Mouse (Mus musculus) embryonic facial prominence, embryonic 10.5 days (tissue): ENCODE measurements around the gene Olfr726. TPM values are rescaled to one million over a fixed set of nuclear protein-coding genes. Genes with fewer than 3 reads are reported as not detected.
A peak's percentile ranks its signal among the peaks of the same experiment; 100 is the strongest.

ENCODE experiments used
- DNase-seq: peaks from one replicate; pipeline ENCODE4 v3.0.0-alpha.2; 2017; ENCODE audit warnings: low spot score
- H3K27ac ChIP-seq: fragments of 300-500 bp; sonication (generic); replicated peaks from 2 replicates; pipeline ENCODE4 v1.5.1; 2016; ENCODE audit warnings: mild to moderate bottlenecking
- H3K27me3 ChIP-seq: fragments of 300-500 bp; sonication (generic); replicated peaks from 2 replicates; pipeline ENCODE4 v1.6.1; 2016; ENCODE audit warnings: low read depth, mild to moderate bottlenecking; ENCODE audit not compliant: poor library complexity, severe bottlenecking
- H3K36me3 ChIP-seq: fragments of 300-500 bp; sonication (generic); replicated peaks from 2 replicates; pipeline ENCODE4 v1.6.1; 2016; ENCODE audit warnings: mild to moderate bottlenecking, moderate library complexity
- H3K4me1 ChIP-seq: fragments of 300-500 bp; sonication (generic); 2 replicates; pipeline ENCODE4 v1.6.1; 2016
- H3K4me3 ChIP-seq: fragments of 300-500 bp; sonication (generic); 2 replicates; pipeline ENCODE4 v1.5.1; 2016; ENCODE audit warnings: mild to moderate bottlenecking, moderate library complexity
- H3K9me3 ChIP-seq: fragments of 300-500 bp; sonication (generic); 2 replicates; pipeline ENCODE4 v1.6.1; 2016; ENCODE audit warnings: mild to moderate bottlenecking
- WGBS: fragments of 180-500 bp; shearing (Covaris S2); methylation state at CpG from one replicate; pipeline ENCODE4 v1.1.7; 2016; 5-methylcytosine and 5-hydroxymethylcytosine counted together
- polyA plus RNA-seq: library from polyadenylated mRNA; unstranded; fragments of >200 nt; fragmentation: Nextera tagmentation; extraction: Ambion mirVana; gene quantifications from 2 replicates; pipeline ENCODE4 v1.2.1, GENCODE M21; 2016

The Olfr726 gene
- not detected in 2 replicates for polyA plus RNA-seq

GRCm38 (mm10) chr14:50090853-50091252 lies at the start of gene Olfr726:
Gene Olfr726, minus strand, starts transcription at chr14:50090953.
- Histone ChIP-seq H3K27ac (no peak within 1 kb of the TSS), H3K36me3 (no peaks in the 10 kb centered on the region), H3K4me3 (no peak within 1 kb of the TSS), H3K9me3 (no peaks in the 10 kb centered on the region), H3K4me1 (no peaks in the 10 kb centered on the region), H3K27me3 (no peaks in the 10 kb centered on the region)
- 82% methylated on average over 1 of the region's 1 CpGs for WGBS
- no peak for DNase-seq

- no peak for DNase-seq
- H3K9me3 ChIP-seq: no peaks in the 10 kb centered on the region
- H3K4me3 ChIP-seq: no peak within 1 kb of the TSS
- no peaks in the 10 kb centered on the region for H3K27me3 ChIP-seq
- H3K4me1 ChIP-seq: no peaks in the 10 kb centered on the region
- no peak within 1 kb of the TSS for H3K27ac ChIP-seq
- WGBS: 84% methylated on average over 1 of the region's 1 CpGs
- no peaks in the 10 kb centered on the region for H3K36me3 ChIP-seq
Measured at GRCm38 (mm10) chr14:50122886-50123285, 32.1 kb upstream of the Olfr726 start, which contains the start of gene Olfr727. Gene Olfr727, plus strand, starts transcription at chr14:50123186.

DNA sequence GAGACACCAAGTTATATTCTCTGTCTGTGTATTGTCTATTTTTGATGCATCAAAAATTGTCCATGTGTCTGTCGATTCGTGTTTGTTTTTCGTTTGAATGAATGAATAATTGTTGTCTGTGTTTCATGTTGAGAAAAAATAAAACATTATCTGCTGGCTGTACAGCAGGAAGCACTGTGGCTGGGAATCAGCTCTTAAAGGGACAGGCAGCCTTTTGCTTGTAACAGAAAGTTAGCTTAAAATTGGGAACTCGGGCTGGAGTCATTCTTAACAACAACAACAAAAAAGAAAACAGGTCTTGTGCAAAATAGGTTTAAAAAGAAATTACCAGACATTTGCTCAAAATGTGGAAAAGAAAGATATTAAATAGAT lies 28.0 kb downstream of the Olfr726 start:
- Histone ChIP-seq H3K4me3 (peak overlapping the region; percentile 74), H3K27me3 (no peaks in the 10 kb centered on the region), H3K9me3 (no peaks in the 10 kb centered on the region), H3K4me1 (no peaks in the 10 kb centered on the region), H3K36me3 (peaks cover 16% of the 10 kb centered on the region), H3K27ac (peak overlapping the region; percentile 95)
- peak; percentile 10 for DNase-seq
- 2% methylated on average over 4 of the region's 4 CpGs for WGBS

GRCm38 (mm10) chr14:50061955-50062732 lies 28.6 kb downstream of the Olfr726 start:
- H3K4me3 ChIP-seq: peak overlapping the region; percentile 74
- DNase-seq: peak; percentile 88
- peaks cover 10% of the 10 kb centered on the region for H3K36me3 ChIP-seq
- WGBS: 1% methylated on average over 52 of the region's 52 CpGs
- H3K27ac ChIP-seq: peak overlapping the region; percentile 95
- H3K4me1 ChIP-seq: no peaks in the 10 kb centered on the region
- H3K27me3 ChIP-seq: no peaks in the 10 kb centered on the region
- H3K9me3 ChIP-seq: no peaks in the 10 kb centered on the region

- 0% methylated on average over 13 of the region's 13 CpGs for WGBS
- peaks cover 4% of the 10 kb centered on the region for H3K36me3 ChIP-seq
- peak overlapping the region; percentile 95 for H3K27ac ChIP-seq
Measured at GRCm38 (mm10) chr14:50061590-50061954, 29.2 kb downstream of the Olfr726 start.

GRCm38 (mm10) chr14:50061179-50061578 lies 29.6 kb downstream of the Olfr726 start:
- H3K27ac ChIP-seq: peak overlapping the region; percentile 95
- no peaks in the 10 kb centered on the region for H3K9me3 ChIP-seq
- H3K36me3 ChIP-seq: peaks cover 3% of the 10 kb centered on the region; the same call in 1 of the 2 replicates
- no peaks in the 10 kb centered on the region for H3K27me3 ChIP-seq
- no peaks in the 10 kb centered on the region for H3K4me1 ChIP-seq
- 22% methylated on average over 11 of the region's 11 CpGs for WGBS
- DNase-seq: peak; percentile 68
- peak overlapping the region; percentile 74 for H3K4me3 ChIP-seq

More at GRCm38 (mm10) chr14:50061590-50061954, 29.2 kb downstream of the Olfr726 start:
- Histone ChIP-seq H3K9me3 (no peaks in the 10 kb centered on the region), H3K4me3 (peak overlapping the region; percentile 74), H3K27me3 (no peaks in the 10 kb centered on the region), H3K4me1 (no peaks in the 10 kb centered on the region)
- DNase-seq: no peak

DNA sequence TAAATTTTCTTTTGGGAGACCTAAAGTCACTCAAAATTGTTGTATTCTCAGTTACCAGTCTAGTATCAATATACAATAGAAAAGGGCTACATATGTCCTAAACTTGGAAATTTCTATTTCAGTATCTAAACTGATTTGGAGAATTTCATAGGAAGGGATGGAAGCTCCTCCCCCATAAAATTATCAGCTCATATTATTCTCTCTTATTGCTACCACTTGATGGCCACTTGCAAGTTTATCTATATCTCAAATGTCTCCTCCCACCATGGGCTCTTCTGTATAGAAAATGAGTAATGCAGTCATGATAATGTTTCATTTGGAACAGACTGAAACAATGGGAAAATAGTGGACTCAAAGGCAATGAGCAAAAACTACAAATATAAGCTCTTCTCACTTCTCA lies 50.5 kb downstream of the Olfr726 start, which contains the start of gene Olfr725:
Gene Olfr725, minus strand, starts transcription at position 101 of the 400 bp plus-strand sequence.
- H3K4me3 ChIP-seq: no peak within 1 kb of the TSS
- DNase-seq: no peak
- H3K36me3 ChIP-seq: no peaks in the 10 kb centered on the region
- H3K4me1 ChIP-seq: no peaks in the 10 kb centered on the region
- no peak within 1 kb of the TSS for H3K27ac ChIP-seq
- H3K9me3 ChIP-seq: peaks cover 5% of the 10 kb centered on the region; the same call in 1 of the 2 replicates
- no peaks in the 10 kb centered on the region for H3K27me3 ChIP-seq

Other genes starting within 250 kb of the Olfr726 start
- gene Olfr722, start 189.0 kb downstream of the Olfr726 start, polyA plus RNA-seq: not detected in 2 replicates
- not detected in 2 replicates for gene Olfr723, start 159.2 kb downstream of the Olfr726 start, polyA plus RNA-seq
- not detected in 2 replicates for gene Olfr724, start 127.7 kb downstream of the Olfr726 start, polyA plus RNA-seq
- gene Olfr725, start 50.6 kb downstream of the Olfr726 start, polyA plus RNA-seq: not detected in 2 replicates
- gene Olfr727, start 32.2 kb upstream of the Olfr726 start, polyA plus RNA-seq: not detected in 2 replicates
- not detected in 2 replicates for gene Olfr728, start 51.7 kb upstream of the Olfr726 start, polyA plus RNA-seq
- 0.05 TPM in 1 of 2 replicates, not detected in the other for gene Olfr729, start 62.0 kb upstream of the Olfr726 start, polyA plus RNA-seq
- gene Olfr730, start 97.2 kb upstream of the Olfr726 start, polyA plus RNA-seq: not detected in 2 replicates
- not detected in 2 replicates for gene Olfr731, start 150.9 kb upstream of the Olfr726 start, polyA plus RNA-seq
- gene Olfr732, start 193.3 kb upstream of the Olfr726 start, polyA plus RNA-seq: not detected in 2 replicates
- not detected in 2 replicates for gene Olfr733, start 210.6 kb upstream of the Olfr726 start, polyA plus RNA-seq
- gene Olfr734, start 235.8 kb upstream of the Olfr726 start, polyA plus RNA-seq: not detected in 2 replicates